Mouse (Mus musculus): Measurements from ENCODE around the gene Mgat5b.

DNA sequence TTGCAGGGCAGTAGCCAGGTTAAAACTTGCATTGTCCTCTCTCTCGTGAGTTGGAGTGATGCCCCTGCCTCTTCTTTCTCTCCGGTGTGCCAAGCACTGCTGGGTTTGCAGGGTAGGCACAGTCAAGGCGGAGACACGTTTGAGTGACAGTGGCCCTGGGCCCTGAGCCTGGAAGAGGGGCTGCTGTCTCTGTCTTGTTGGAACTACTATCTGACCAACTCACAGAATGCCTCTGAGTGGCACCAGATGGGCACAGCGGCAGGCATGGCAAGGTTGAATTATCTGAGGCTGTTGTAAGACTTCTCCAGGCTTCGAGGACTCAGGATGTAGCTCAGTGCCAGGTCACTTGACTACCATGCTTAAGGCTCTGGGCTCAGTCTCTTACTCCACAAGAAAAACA is 9.4 kb downstream of the Mgat5b start:
- no peak for TF ChIP-seq EP300 (IDR thresholded peaks at IDR 0.05; ENCODE audit: low read depth)
- no peak for TF ChIP-seq CTCF (IDR thresholded peaks at IDR 0.05; ENCODE audit: low read depth)
